Mouse (Mus musculus): ENCODE measurements around the gene Ccdc113.

- TF ChIP-seq CTCF (IDR thresholded peaks at IDR 0.05; ENCODE audit: low read depth): no peak
- TF ChIP-seq EP300 (IDR thresholded peaks at IDR 0.05; ENCODE audit: low read depth): no peak
Observed at GRCm38 (mm10) chr8:95543065-95543464, 9.2 kb downstream of the Ccdc113 start.
